Mouse (Mus musculus) kidney, adult 2 months (tissue): ENCODE data around the gene Samd7. TPM values are rescaled to one million over a fixed set of nuclear protein-coding genes. Genes with fewer than 3 reads are reported as not detected.

ENCODE experiments used
- DNase-seq: peaks from one replicate; pipeline ENCODE4 v3.0.0; 2021
- H3K27ac ChIP-seq: fragments of 200-500 bp; 2 replicates; pipeline ENCODE4 v1.5.1; 2012; ENCODE audit warnings: low read depth, low read length, control low read depth, inconsistent platforms; ENCODE audit not compliant: insufficient read depth
- H3K27me3 ChIP-seq: fragments of 200-500 bp; replicated peaks from 2 replicates; pipeline ENCODE4 v1.6.1; 2012; ENCODE audit warnings: mild to moderate bottlenecking, moderate library complexity, low read length, inconsistent platforms; ENCODE audit not compliant: control insufficient read depth, insufficient read depth
- H3K36me3 ChIP-seq: fragments of 200-500 bp; 2 replicates; pipeline ENCODE4 v1.6.1; 2012; ENCODE audit warnings: mild to moderate bottlenecking, moderate library complexity, low read length, inconsistent platforms; ENCODE audit not compliant: control insufficient read depth, insufficient read depth
- H3K4me1 ChIP-seq: fragments of 200-500 bp; 2 replicates; pipeline ENCODE4 v1.6.1; 2011; ENCODE audit warnings: low read length; ENCODE audit not compliant: control insufficient read depth, insufficient read depth
- H3K4me3 ChIP-seq: fragments of 200-500 bp; 2 replicates; pipeline ENCODE4 v1.5.1; 2011; ENCODE audit warnings: mild to moderate bottlenecking, low read depth, low read length, control low read depth; ENCODE audit not compliant: insufficient read depth
- CTCF ChIP-seq: fragments of 200-500 bp; conservative IDR thresholded peaks from 2 replicates; pipeline ENCODE4 v1.5.1; 2011; ENCODE audit warnings: low read depth, mild to moderate bottlenecking, control low read depth, low read length, moderate library complexity, mixed read lengths; ENCODE audit not compliant: insufficient read depth, insufficient read length
- POLR2A ChIP-seq: fragments of 200-500 bp; IDR thresholded peaks from one replicate; pipeline ENCODE4 v1.6.1; 2011; ENCODE audit warnings: low read depth, low read length, control low read depth
- WGBS: fragments of 180-500 bp; shearing (Covaris S2); methylation state at CpG from one replicate; pipeline ENCODE4 v1.1.7; 2018; 5-methylcytosine and 5-hydroxymethylcytosine counted together
- polyA plus RNA-seq: library from polyadenylated mRNA; depleted of rRNA; stranded (reverse); fragments of >200 nt; gene quantifications from 2 replicates; pipeline ENCODE4 v1.2.3, GENCODE M21; 2012; rRNA removed

Samd7 gene
- polyA plus RNA-seq, 1 experiment = not detected

DNA sequence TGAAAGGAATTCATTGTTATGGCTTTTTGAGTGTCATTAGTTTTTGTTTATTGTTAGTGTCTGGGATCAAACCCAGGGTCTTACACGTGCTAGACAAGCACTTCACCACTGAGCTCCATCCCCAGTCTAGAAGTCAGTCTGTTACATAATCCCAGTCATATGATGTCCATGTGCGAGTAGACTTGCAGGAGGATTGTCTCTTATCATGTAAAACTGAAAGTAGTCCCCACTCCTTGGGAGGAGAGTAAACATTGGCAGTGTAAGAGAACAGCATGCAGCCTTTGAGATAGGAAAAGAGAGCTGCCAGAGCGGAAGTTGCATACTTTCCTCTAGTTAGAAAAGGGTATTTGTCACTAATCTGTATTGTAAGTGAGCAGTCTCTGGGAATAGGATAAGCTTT lies 66.8 kb downstream of the Samd7 start:
- Histone ChIP-seq H3K36me3 (peaks cover 21% of the 10 kb centered on the region), H3K27me3 (no peaks in the 10 kb centered on the region), H3K4me1 (peaks cover 3% of the 10 kb centered on the region; the same call in 1 of the 2 replicates), H3K27ac (peak overlapping the region; percentile 64), H3K4me3 (no peak overlapping the region)
- DNase-seq = peak; percentile 41
- 53% methylated on average over 3 of the region's 3 CpGs for WGBS
- no peak for TF ChIP-seq POLR2A
- no peak for TF ChIP-seq CTCF

Other genes starting within 250 kb of the Samd7 start
- 12.9 and 16.1 TPM in 2 replicates for gene Mecom, start 198.3 kb upstream of the Samd7 start, polyA plus RNA-seq
- gene Actrt3, start 146.4 kb upstream of the Samd7 start, polyA plus RNA-seq = 0.07 and 0.16 TPM in 2 replicates
- gene Mynn, start 144.2 kb upstream of the Samd7 start, polyA plus RNA-seq = 9.9 and 11.2 TPM in 2 replicates
- gene Lrriq4, start 101.8 kb upstream of the Samd7 start, polyA plus RNA-seq = 0.16 and 0.20 TPM in 2 replicates
- 0.05 and 0.13 TPM in 2 replicates for gene Lrrc34, start 98.4 kb upstream of the Samd7 start, polyA plus RNA-seq
- 8.6 and 8.8 TPM in 2 replicates for gene Lrrc31, start 46.5 kb upstream of the Samd7 start, polyA plus RNA-seq
- 40.0 and 52.0 TPM in 2 replicates for gene Sec62, start 46.6 kb downstream of the Samd7 start, polyA plus RNA-seq
- gene Gpr160, start 109.7 kb downstream of the Samd7 start, polyA plus RNA-seq = 38.3 and 40.1 TPM in 2 replicates
- gene Phc3, start 223.1 kb downstream of the Samd7 start, polyA plus RNA-seq = 23.9 and 27.7 TPM in 2 replicates
- 15.1 and 16.4 TPM in 2 replicates for gene Prkci, start 249.5 kb downstream of the Samd7 start, polyA plus RNA-seq